Mouse (Mus musculus) CD4-positive, CD25-positive, alpha-beta regulatory T cell, adult 4 months (primary cell): ENCODE results near the gene Mark3. TPM values are rescaled to one million over a fixed set of nuclear protein-coding genes. Genes with fewer than 3 reads are reported as not detected.

ENCODE experiments used
- ATAC-seq: one replicate; pipeline ENCODE4 v1.8.0; 2017
- polyA plus RNA-seq, 2 experiments: library from polyadenylated mRNA; unstranded; fragments of 100-300 nt; shearing (Covaris generic); gene quantifications; one replicate each; pipeline ENCODE4 v1.2.1; 2017

Gene Mark3
- polyA plus RNA-seq, 2 experiments from 2014 or later: 28.9 to 33.9 TPM

DNA sequence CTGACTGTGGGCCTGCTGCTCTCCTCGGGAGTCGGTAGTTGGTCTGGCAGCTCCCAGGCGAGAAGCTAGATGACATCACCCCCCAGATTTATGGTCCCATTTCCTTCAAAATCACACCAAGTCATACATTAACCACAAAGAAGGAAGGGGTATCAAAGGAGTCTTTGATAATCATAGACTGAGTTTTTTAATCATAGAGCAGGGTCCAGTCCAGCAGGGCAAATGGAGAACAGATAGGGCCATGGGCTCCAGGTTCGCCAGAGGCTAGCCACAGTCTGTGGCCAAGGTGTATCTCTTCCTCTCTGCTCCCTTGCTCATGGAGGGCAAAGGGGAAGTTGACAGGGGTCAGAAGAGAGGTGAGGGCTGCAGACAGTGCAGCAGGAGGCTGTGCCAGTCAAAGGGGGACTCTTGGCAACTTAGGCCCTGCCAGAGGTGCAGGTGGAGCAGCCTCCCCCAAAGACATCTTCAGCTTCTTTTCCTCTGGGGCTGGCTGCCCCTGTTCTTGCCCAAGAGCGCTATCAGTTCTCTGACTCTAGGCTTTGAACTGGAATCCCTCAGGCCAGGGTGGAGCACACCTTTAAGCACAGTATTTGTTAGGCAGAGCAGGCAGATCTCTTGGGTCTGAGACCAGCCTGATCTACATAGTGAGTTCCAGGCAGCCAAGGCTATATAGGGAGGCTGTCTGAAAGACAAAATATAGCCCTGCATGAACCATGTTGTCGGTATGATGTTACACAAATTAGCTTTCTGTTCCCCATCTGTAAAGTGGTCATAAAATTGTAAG, 101.7 kb downstream of the Mark3 start:
- ATAC-seq: no peak

DNA sequence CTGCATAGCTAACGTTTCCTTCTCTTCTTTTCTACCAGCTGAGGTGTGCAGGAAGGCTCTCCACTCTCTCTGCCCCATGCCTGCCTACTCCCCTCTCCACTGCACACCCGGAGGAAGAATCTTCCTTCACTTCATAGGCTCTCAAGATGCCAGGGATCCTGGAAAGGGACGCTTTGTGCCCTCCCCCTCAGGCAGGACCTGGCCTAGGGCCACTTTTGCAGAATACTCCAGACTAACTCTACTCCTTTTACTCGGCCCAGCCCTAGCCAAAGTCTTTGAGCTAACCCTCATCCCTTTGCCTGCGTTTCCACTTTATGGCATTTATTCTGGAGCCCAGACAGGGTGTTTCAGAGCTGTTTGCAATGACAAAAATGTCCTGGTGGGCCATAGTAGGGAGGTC, 103.1 kb downstream of the Mark3 start:
- ATAC-seq: peak; percentile 24

DNA sequence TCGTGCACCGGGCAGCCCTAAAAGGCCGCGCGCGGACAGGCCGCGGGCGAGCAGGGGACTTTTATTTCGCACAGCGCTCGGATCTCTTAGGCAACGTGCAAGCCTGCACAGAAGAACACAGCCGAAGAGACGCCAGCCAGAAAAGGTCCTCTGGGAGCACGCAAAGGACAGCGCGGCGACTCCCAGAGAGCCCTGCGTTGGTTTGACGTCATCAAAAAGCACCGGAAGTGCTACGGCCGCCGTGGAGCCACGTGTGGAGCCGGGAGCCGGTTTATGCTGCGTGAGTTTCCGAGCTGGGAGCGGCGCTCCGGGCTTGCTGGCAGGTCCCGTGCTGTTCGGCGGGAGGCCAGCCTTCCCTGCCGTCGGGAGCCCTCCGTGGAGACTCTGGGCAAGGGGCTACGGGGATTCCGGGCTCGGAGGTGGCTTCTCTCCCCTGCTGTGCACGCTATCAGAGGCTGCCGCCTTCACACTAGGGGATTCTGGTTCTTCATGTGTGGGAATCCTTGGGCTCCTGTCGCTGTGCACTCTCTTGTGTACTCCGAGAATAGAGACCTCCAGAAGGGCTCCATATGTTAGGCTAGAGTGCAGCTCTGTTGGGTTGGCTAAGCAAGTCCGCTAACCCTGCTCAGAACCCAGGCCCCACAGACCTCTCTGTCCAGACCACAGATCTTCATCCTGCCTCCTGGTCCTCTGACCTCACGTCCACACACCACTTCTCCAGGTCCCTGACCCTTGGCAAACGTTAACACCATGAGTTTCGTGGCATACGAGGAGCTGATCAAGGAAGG, 103.8 kb downstream of the Mark3 start, which contains the start of gene Trmt61a:
Gene Trmt61a (plus strand): TSS at position 224 of the 788 bp plus-strand sequence.
- peak; percentile 99 for ATAC-seq

DNA sequence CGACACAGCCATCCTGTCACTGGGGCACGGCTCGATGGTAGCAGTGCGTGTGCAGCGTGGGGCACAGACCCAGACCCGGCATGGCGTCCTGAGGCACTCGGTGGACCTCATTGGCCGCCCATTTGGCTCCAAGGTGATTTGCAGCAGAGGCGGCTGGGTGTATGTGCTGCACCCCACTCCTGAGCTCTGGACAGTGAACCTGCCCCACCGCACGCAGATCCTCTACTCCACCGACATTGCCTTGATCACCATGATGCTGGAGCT, 104.3 kb downstream of the Mark3 start:
- ATAC-seq: no peak

DNA sequence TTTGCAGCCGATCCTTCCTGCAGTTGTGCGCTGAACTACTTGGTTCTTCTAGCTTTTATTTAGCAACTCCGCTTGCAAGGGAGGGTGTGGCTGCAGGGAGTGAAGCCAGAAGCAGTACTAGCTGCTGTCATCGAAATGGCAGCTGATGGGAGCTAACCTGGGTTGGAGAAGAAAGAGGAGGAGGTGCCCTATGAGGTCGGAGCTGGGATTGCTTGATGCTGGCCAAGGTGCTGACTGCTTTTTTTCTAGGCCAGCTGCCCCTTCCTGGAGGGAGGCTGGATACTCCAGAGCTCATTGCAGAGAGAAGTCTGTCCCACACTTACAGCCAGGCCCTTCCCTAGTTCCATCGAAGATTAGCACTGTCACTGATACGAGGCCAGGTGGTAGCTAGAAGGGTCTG, 104.7 kb downstream of the Mark3 start:
- no peak for ATAC-seq

DNA sequence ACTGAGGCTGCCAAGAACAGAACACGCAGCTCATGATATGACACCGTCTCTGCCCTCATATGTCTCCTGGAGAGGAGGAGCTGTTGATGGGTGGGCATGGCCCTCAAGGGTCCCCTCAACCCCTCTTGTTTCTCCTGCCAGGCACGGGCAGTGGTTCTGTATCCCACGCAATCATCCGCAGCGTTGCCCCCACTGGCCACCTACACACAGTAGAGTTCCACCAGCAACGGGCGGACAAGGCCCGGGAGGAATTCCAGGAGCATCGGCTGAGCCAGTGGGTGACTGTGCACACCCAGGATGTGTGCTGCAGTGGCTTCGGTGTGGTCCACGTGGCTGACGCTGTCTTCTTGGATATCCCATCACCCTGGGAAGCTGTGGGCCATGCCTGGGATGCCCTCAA, 106.3 kb downstream of the Mark3 start:
- ATAC-seq: no peak

DNA sequence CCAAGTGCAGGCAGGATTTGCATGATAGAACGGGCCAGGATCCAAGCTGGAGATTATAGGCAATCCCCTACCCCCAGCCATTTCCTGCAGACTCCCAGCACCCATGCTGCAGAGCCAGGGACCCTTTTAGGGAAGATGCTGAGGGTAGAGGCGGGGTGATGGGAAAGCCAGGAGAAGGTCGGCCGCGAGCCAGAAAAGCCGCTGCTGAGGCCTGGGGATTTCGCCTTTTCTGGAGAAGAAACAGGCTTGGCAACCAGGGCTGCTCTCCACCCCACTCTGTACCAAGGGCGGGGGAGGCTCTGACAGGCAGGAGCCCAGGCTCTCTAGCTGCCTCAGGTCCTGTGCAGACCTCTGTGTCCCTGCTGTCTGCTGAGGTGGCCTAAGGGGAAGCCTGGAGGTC, 107.0 kb downstream of the Mark3 start:
- ATAC-seq: no peak

DNA sequence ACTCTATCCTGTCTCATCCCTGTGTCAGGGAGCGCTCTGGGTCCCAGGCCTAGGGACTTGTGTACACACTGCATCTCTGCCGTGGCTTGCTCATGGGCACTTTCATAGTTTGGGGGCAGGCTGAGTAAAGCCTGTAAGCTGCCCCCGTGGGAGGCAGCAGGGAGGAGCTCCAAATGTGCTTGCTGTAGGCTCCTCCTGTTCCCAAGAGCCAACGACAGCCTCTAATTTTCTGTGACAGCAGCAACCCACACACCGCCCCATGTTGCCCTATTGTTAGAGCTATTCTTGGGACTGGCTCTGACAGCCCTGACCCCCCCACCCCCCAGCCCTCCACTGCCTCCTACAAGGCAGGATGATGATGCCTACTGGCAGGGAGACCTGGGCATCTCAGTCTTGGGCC, 107.7 kb downstream of the Mark3 start:
- no peak for ATAC-seq

DNA sequence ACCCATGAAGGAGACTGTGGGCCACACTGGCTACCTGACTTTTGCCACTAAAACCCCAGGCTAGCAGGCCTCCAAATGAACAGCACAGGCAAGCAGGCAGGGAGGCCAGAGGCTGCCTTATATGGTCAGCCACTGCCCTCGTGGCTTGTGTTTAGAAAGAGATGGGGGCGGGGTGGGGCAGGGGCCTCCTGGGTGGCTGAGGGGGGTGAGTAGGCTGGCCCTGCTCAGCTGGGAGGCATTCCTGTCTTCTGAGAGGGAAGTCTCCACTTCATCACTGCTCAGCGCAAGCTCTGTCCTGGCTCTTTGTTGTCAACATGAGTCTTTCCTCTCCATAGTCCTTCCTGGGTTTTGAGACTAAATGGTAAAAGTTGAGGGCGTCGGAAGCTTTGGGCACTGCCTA, 108.5 kb downstream of the Mark3 start:
- no peak for ATAC-seq

DNA sequence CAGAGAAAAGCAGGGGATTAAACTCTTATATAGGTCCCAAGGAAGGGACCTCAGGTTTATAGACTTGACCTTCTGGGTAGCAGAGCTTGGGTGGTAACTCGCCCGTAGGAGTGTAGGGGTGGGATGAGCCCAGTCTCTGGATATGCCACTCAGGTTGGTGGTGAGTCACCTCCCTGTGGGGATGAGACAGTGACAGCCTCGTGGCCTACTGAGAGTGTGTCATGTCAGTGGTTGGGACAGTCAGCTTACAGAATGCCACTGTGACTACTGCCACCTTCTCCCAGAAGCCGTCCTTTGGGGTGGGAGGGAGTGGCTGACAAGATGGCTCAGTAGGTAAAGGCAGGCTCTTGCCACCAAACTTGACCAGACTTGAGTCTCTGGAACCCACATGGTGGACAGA, 112.1 kb downstream of the Mark3 start:
- no peak for ATAC-seq

DNA sequence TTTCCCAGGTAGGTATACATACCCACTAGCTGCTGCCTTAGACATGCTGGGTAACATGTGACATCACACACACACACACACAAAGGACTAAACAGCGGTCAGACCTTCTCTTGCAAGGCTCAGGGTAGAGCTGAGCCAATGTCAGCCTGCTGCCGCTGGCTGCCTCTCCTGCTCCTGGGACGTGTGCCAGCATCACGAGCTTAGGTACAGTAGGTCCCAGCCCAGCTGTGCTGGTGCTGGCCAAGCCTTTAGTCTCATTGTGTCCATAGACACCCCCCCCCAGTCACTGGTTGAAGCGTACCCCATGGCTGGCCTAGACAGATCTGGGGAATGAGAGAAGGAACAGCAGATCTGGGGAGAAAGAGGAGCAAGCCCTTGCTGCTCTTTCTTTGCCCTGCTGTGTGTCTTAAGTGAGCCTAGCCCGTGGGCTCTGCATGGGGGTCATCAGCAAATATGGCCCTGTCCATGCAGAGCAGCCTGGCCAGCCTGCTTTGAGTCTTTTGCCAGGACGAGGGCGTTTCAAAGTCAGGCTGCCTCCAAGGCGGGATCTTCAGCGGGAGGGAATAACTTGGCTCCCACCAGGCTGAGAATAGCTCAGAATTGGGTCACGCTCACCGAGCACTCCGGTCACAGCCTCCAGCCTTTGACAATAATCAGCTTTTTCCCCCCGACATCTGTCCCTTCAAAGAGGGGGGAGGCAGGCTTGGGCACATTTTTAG, 113.2 kb downstream of the Mark3 start:
- no peak for ATAC-seq

DNA sequence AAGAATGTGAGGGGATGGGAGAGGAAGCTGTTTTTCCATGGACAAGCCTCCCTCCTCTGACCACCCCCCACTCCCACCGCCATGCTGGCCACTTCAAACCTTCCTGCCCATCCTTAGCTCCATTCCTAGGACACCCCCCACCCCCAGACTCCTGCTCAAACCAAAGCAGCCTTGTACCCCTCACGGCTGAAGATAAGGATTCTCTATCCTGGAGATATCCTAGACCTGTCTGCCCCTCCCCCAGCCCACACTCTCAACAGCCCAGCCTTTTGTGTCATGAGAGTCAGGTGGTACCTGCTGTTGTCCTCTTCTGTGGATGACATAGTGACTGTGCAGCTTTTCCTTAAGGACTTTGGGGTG, 113.7 kb downstream of the Mark3 start:
- no peak for ATAC-seq

DNA sequence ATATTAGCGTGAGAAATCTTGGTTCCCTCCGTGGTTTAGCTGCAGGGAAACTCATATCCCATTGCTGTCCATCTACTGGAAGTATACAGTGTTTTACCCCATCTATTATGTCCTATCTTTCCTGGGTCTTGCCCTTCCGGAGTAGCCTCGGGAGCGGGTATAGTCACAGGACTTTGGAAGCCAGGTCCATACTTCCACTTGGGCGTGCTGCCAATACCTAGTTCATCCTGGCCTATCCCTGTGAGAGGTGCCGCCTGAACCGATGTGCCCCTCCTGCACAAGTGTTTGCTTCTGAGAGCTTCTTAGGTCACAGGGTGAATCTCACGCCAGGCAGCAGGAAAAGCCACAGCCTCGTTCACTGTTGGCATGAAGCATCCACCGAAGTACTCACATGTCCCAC, 115.1 kb downstream of the Mark3 start:
- ATAC-seq: no peak

DNA sequence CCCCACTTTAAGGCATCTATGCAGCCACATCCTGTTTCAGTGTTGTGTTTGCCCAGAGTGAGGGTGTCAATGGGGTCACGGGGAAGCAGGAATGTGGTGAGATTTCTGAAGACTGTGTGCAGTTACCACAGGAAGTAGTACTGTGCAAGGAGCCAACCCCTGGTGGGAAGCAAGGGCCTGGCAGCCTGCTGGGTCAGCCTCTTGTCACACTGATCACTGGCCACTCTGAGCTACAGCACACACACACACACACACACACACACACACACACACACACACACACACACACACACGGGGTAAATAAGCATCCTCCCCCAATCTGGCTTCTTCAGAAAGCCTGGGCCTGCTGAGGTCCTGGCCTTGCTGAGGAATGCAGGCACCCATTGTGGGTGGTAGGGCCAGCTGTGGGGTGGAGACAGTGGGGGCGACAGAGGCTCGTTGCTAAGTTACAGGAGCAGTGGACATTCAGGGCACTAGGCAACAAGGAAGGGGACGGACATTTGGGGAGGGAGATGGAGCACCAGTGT, 117.1 kb downstream of the Mark3 start:
- ATAC-seq: peak; percentile 89

DNA sequence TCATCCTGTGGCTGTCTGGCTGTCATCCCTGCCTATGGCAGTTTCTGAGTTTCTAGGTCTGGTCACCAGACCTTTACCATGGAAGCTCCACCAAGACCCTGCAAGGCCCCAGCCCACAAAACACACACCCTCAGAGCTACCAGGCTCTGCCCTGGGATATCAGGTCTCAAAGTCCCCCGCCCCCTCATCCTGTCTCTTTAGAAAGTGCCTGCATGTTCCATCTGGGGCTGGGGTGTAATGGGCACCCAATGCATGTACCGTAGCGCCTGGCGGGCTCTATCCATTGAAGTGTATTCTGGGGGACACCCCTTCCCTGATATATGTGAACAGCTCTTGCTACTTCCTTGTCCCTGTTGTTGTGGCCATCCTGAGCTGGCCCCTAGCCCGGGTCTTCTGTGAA, 118.6 kb downstream of the Mark3 start:
- no peak for ATAC-seq

DNA sequence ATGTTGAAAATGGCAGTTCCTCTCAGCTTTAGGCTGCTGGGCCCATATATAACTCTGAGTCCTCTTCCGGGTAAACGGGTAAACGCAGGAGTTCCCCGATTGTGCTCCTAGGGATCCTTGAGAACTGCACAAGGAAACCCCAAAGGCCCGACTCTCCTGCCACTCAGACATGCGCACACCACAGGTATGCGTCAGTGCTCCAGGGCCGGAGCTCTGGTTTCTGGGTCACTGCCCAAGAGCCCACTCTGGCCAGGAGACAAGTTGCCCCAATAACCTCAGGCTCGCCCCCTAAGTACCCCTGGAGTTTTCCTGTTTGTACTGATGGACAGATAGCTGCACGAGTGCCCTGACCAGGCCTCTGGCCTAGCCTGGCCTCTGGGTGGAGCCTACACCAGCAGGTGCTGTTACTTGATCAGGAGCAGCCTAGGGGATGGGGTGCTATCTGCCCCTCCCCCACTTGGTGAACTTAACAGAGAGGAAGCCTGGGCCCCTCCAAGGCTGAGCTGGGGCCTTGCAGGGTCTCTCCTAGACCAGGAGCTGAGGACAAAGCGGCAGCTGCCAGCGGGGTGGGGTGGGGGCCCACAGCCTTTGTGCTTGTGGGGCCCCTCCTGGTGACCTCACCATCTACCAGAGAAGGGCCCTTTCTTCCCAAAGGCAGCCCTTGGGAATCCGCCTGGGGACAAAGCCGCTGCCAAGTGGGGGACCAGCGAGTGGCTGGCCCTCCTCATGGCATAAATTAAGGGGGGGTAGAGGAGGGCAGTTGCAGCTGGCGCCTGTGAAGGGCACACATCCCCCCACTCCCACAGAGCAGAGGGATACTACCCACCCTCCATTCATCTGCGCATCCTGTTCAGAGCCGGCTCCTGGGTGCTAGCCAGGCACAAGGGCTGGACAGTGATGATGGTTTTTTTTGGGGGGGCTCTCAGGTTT, 119.3 kb downstream of the Mark3 start:
- no peak for ATAC-seq

DNA sequence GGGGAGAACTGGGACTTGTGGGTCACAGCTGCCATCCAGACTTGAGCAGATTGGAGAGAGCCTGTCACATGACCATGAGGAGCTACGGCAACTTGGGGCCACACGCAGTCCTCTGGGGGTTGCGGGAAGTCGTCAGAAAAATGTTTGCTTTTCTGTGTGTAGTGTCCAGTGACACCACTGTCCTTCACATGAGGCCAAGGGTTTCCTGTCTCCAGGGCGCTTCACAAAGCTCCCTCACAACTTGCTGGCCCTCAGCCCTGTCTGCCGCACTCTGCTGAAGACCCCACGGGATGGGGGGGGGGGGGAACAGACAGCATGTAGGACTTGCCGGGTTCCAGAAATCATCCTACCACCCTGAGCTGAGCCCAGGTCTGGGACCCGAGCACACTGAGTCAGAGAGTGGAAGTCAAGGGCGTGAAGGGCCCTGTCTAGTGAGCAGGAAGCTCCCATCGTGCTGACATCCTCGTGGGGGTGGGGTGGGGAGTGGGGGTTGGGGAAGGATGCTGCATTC, 120.0 kb downstream of the Mark3 start:
- ATAC-seq: peak; percentile 59

DNA sequence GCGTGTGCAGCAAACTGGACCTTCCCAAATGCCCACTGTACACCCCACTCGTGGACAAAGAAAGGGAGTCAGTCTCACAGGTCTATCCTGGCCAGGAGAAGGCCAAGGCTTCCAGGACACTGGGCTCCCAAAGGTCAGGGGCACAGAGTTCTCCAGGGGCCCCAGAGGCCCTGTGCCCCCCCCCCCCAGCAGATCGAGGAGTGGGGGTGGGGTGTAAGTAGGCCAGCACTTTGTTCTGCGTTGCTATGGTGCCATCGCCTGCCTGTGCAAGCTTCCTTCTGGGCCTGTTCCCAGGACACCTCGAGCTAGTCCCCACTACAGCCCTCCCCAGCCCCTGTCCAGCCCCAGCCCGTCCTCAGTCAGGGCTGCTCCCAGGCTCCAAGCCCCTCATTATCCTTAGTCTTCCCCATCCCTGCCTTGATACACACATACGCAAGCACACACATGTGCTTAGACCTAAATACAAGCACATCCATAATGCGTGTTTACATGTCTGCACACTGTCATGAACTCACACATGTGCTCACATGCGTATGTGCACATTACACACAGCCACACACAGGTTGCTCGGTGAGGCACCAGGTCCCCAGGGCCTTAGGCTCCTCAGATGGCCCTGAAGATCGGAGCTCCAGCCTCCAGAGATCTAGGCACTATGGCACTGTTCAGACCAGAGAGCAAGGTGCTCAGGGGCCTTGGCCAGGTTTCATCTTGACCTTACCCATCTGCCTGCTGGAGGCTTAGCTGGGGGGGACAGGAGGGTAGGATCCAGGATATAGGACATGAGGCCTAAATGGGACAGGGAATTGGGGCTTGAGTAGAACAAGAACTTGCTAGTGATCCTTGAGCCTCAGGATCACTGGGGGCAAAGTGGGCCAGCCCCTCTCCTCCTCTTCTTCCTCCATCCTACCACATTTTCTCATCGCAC, 120.8 kb downstream of the Mark3 start:
- ATAC-seq: no peak

DNA sequence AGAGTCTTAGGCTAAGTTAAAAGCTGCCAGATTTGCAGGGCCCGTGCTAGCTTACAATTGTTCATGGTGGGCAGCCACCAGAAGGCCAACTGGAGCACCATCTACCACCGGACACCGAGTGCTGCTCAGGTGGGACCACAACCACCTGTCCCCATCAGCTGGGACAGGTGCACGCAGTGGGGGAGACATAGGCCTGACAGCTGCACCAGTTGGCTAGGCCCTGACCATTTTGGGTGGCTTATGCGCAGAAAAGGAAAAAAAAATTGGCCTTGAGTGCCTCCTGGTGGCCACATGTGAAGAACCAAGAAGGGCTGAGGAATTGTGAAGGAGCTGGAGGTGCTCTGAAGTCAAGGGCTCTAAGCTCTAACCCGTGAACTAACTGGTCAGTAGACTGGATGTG, 121.9 kb downstream of the Mark3 start:
- ATAC-seq: peak; percentile 75

DNA sequence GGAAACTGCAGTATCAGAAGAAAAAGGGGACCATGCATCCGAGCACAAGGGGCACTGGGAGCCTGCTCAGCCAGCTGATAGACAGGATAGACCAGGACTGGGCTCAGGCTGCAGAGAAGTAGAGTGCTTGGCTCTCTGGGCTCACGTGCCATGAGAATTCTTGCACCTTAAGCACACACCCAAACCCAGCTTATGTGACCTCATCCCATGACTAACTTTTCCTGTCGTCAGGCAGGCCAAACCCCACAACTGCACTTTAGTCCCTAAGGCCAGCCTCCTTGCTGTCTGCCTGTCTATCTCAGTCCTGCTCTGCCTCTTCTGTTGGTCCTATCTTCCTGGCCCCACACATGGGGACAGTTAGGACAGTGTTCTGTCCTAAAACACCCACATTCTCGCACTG, 123.4 kb downstream of the Mark3 start:
- ATAC-seq: no peak

DNA sequence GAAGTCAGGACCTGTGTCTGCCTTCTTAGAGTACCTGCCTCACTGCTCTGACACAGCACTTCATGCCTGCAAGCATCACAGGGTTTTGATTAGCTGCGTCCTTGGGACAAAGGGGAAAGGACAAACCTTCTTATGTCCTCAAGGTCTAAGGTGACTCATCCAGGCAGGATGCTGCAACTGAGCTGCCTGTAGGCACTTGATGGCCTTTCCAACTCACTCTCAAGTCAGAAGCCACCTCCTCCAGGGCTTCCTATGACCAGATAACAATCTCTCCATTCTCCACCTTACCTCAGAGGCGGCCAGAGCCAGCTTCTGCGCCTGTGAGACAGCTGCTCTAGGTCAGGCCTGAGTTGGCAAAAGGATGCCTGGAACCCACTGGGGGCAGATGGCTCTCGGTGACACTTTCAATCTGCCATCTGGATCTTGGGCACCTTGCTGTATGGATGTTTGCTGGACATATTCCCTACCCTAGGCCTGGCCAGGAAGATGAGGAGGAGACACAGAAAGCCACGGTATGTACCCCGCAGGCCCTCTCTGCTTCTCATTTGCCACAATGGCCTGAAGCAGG, 124.1 kb downstream of the Mark3 start:
- no peak for ATAC-seq
